Mouse (Mus musculus) lung, embryonic 14.5 days (tissue): ENCODE measurements at regions not wholly inside any gene's neighbourhood (a gene's known extent, or its start where the extent isn't known, plus 50 kb on each side); places are given as distances from the start of the nearest gene placed in this dataset.
A peak's percentile ranks its signal among the peaks of the same experiment; 100 is the strongest.

ENCODE experiments used
- ATAC-seq: fragments of 200-750 bp; cut with Nextera tagmentation; 2 replicates; pipeline ENCODE4 v1.8.0; 2017; ENCODE audit warnings: mild to moderate bottlenecking, moderate TSS enrichment, moderate library complexity; ENCODE audit not compliant: insufficient read depth
- DNase-seq: peaks from one replicate; pipeline ENCODE4 v3.0.0-alpha.2; 2015
- H3K27ac ChIP-seq: fragments of 300-500 bp; sonication (generic); 2 replicates; pipeline ENCODE4 v1.5.1; 2014; ENCODE audit warnings: low read depth, mild to moderate bottlenecking, moderate library complexity
- H3K27me3 ChIP-seq: fragments of 300-500 bp; sonication (generic); 2 replicates; pipeline ENCODE4 v1.6.1; 2014; ENCODE audit warnings: low read length, control low read depth; ENCODE audit not compliant: insufficient read depth
- H3K36me3 ChIP-seq: fragments of 300-500 bp; sonication (generic); 2 replicates; pipeline ENCODE4 v1.6.1; 2014; ENCODE audit warnings: control low read depth; ENCODE audit not compliant: insufficient read depth
- H3K4me1 ChIP-seq: fragments of 300-500 bp; sonication (generic); 2 replicates; pipeline ENCODE4 v1.6.1; 2014; ENCODE audit warnings: antibody characterized with exemption, control low read depth; ENCODE audit not compliant: insufficient read depth
- H3K4me2 ChIP-seq: fragments of 300-500 bp; sonication (generic); 2 replicates; pipeline ENCODE4 v1.6.1; 2014; ENCODE audit warnings: mild to moderate bottlenecking
- H3K4me3 ChIP-seq: fragments of 300-500 bp; sonication (generic); 2 replicates; pipeline ENCODE4 v1.5.1; 2014; ENCODE audit warnings: low read depth, low read length
- H3K9ac ChIP-seq: fragments of 300-500 bp; sonication (generic); 2 replicates; pipeline ENCODE4 v1.6.1; 2014
- H3K9me3 ChIP-seq: fragments of 300-500 bp; sonication (generic); 2 replicates; pipeline ENCODE4 v1.6.1; 2016; ENCODE audit warnings: low read depth, low read length, control low read depth
- CTCF ChIP-seq: IDR thresholded peaks from 2 replicates; pipeline ENCODE4 v1.5.1; 2016; ENCODE audit warnings: antibody characterized with exemption, low read depth
- WGBS: fragments of 180-500 bp; shearing (Covaris S2); extraction: QIAGEN DNeasy Blood & Tissue Kit; methylation state at CpG from one replicate; pipeline ENCODE4 v1.1.7; 2014; 5-methylcytosine and 5-hydroxymethylcytosine counted together

DNA sequence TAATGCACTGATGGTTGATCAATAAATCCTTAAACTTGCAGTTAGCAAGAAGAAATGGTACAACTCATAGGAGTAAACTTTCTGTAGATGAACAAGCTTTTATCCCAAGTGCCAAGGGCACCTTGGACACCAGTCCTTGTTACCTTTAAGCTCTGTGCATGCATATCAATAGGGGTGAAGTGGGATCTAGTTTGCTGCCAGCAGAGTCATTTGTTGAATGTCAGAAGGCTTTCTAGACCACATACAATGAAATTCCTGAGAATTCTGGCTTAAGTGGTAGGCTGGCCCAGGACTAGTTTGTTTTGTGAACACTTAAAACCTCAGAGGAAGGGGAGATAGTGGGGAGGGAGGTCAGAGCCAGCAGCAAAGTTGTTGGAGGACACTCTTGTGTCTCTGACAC, 437.9 kb upstream of the 4930412O13Rik start:
- peak; percentile 41; the same call in 1 of the 2 replicates for ATAC-seq

DNA sequence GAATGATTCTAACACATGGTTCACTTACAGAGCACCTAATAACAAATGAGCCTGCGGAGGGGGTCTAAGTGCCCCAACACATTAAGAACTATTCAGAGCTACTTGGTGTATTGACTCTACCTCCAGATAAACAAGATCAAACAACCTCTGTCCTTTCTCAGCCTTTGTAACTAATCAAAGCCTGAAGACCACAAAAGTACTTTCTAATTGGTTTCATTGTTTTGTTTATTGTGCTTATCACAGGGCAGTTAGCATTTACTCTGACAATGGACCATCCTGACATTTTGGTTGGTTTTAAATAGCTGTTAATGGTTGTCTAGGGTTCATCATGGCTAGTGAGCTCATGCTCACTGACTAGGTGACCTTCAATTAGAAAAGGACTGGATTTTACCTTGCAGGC, 435.2 kb upstream of the 4930412O13Rik start:
- Histone ChIP-seq H3K4me3 (no peak overlapping the region), H3K27me3 (no peaks in the 10 kb centered on the region), H3K4me1 (no peaks in the 10 kb centered on the region), H3K4me2 (no peak overlapping the region), H3K27ac (no peak overlapping the region), H3K36me3 (no peaks in the 10 kb centered on the region), H3K9ac (no peak overlapping the region), H3K9me3 (no peaks in the 10 kb centered on the region)
- no peak for TF ChIP-seq CTCF
- 71% methylated on average over 1 of the region's 1 CpGs for whole genome bisulfite sequencing
- no peak for ATAC-seq
- no peak for DNase-seq

More for the DNA sequence above, 437.9 kb upstream of the 4930412O13Rik start:
- peak; percentile 10 for DNase-seq
- no peak for TF ChIP-seq CTCF
- Histone ChIP-seq H3K27me3 (no peaks in the 10 kb centered on the region), H3K9me3 (no peaks in the 10 kb centered on the region), H3K4me2 (no peak overlapping the region), H3K4me3 (no peak overlapping the region), H3K9ac (no peak overlapping the region), H3K27ac (no peak overlapping the region), H3K36me3 (no peaks in the 10 kb centered on the region), H3K4me1 (no peaks in the 10 kb centered on the region)

DNA sequence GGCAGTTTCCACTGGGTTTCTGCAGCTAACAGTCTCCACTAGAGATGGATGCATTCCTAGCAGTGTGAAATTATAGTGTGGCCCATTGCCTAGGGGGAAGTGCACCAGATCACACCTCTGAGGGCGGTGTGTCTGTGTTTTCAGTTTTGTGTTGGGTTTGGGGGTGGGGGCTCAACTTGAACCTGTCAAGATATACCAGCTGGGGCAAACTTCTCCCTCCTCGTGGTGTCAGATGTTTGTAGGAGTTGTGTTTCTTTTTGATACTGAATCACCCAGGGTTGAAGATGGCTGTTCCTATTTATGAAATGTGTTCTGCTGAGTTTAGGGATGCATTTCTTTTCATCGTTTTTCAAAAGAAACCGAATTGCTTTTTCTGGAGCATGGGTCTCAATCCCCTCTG, 416.6 kb upstream of the 4930412O13Rik start:
- Histone ChIP-seq H3K4me3 (no peak overlapping the region), H3K4me2 (no peak overlapping the region), H3K36me3 (no peaks in the 10 kb centered on the region), H3K9ac (no peak overlapping the region), H3K9me3 (no peaks in the 10 kb centered on the region), H3K4me1 (no peaks in the 10 kb centered on the region), H3K27me3 (no peaks in the 10 kb centered on the region), H3K27ac (no peak overlapping the region)
- no peak for DNase-seq
- no peak for ATAC-seq
- TF ChIP-seq CTCF = no peak
- 54% methylated on average over 4 of the region's 4 CpGs for WGBS

DNA sequence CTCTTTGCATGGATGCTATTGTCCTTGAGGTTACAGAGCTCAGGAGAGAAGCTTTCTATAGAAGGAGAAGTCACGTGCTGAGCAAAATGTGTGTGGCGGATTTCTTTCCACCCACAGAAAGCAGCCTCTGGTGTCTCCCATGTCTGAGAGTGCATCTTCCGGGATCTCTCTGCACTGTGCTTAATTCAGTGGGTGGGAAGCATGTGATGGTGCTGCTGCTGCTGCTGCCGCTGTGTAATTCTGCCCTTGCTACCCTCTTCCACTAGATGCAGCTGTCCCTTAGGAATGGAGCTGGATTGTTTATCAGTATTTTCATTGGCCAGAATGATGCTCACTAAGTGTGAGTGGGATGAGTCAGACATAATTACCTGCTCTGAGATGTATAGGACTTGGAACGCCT, 416.2 kb upstream of the 4930412O13Rik start:
- Histone ChIP-seq H3K36me3 (no peaks in the 10 kb centered on the region), H3K4me2 (peak overlapping the region; percentile 16; the same call in 1 of the 2 replicates), H3K9ac (no peak overlapping the region), H3K9me3 (no peaks in the 10 kb centered on the region), H3K27ac (no peak overlapping the region), H3K27me3 (no peaks in the 10 kb centered on the region), H3K4me1 (no peaks in the 10 kb centered on the region), H3K4me3 (no peak overlapping the region)
- peak; percentile 40 for TF ChIP-seq CTCF
- WGBS = 33% methylated on average over 5 of the region's 5 CpGs
- ATAC-seq (peak; percentile 92), DNase-seq (peak; percentile 57)

DNA sequence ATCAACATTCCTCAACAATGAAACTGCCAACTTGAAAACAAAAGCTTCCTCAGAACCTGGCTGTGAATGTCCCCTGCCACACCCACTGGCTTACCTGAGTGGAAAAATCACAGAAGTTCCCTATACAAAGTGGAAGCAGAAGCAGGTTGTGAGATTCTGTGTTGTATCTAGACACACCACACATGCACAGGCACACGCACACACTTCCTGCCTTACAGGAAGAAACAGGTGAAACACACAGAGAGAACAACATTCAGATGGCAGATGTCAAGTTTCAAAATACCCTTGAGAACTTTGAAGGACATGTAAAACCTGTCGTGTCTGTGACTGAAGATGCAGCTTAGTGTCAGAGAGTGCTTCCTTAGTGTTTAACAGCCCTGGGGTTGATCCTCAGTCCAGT, 413.5 kb upstream of the 4930412O13Rik start:
- no peak overlapping the region for H3K9ac ChIP-seq
- H3K27ac ChIP-seq = no peak overlapping the region
- no peaks in the 10 kb centered on the region for H3K27me3 ChIP-seq
- WGBS = 77% methylated on average over 2 of the region's 2 CpGs
- H3K36me3 ChIP-seq = no peaks in the 10 kb centered on the region
- TF ChIP-seq CTCF = no peak
- H3K9me3 ChIP-seq = no peaks in the 10 kb centered on the region
- no peak overlapping the region for H3K4me3 ChIP-seq
- no peak for DNase-seq
- no peak for ATAC-seq
- no peaks in the 10 kb centered on the region for H3K4me1 ChIP-seq
- no peak overlapping the region for H3K4me2 ChIP-seq

DNA sequence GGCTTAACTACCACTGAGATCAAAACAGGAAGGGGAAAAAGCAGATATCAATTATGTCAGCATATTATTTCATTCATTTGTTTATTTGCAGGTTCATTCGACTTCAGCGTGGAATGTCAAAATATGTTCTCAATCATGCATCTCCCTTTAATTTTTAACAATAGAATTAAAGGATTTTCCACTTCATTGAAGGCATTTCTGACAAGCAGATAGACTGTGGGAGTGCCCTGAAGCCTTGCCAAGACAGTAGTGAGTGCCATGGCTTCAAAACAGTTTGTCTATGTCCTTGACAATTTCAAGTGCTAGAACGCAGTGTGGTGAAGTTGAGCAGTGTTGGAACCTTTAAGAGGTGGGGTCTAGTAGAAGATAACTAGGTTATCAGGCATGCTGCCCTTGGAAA, 412.4 kb upstream of the 4930412O13Rik start:
- Histone ChIP-seq H3K9ac (no peak overlapping the region), H3K27me3 (no peaks in the 10 kb centered on the region), H3K36me3 (no peaks in the 10 kb centered on the region), H3K4me1 (no peaks in the 10 kb centered on the region), H3K27ac (no peak overlapping the region), H3K4me3 (no peak overlapping the region), H3K4me2 (no peak overlapping the region), H3K9me3 (no peaks in the 10 kb centered on the region)
- ATAC-seq (no peak), DNase-seq (no peak)
- 56% methylated on average over 3 of the region's 3 CpGs for WGBS
- no peak for TF ChIP-seq CTCF

DNA sequence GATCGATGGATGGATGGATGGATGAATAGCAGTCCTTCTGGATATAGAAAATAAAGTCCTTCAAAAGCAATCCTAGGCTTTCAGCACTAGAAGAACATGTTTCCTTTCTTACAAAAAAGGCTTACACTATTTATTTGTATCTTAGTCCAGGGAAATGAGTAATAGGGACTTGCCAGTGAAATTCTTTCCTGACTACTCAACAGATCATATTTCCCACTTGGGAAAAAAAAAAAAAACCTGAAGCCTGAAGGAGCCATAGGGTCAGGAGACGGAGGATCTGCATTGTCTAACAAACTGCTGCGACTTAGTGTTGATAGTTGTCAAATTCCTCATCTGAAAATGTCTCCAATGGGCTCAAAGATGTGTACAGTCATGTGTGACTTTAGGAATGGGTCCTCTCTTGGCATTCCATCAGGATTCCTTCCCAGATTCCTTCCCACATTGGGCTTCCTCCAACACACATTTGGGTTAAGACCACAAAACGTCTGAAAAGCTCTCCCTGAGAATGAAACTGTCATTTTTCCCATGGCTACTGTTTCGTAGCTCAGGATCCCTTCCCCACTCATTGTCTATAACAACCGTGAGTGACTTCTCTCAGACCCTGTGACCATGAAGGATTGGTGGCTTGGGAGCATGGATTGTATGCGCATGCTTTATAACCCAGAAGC, 399.2 kb upstream of the 4930412O13Rik start:
- ATAC-seq = no peak
- Histone ChIP-seq H3K36me3 (no peaks in the 10 kb centered on the region), H3K4me2 (no peak overlapping the region), H3K9ac (no peak overlapping the region), H3K27ac (no peak overlapping the region), H3K27me3 (no peaks in the 10 kb centered on the region), H3K4me1 (no peaks in the 10 kb centered on the region), H3K9me3 (no peaks in the 10 kb centered on the region), H3K4me3 (no peak overlapping the region)
- DNase-seq = no peak
- WGBS = 69% methylated on average over 7 of the region's 7 CpGs
- TF ChIP-seq CTCF = no peak
